Mouse (Mus musculus): ENCODE measurements around the gene Ift88.

DNA sequence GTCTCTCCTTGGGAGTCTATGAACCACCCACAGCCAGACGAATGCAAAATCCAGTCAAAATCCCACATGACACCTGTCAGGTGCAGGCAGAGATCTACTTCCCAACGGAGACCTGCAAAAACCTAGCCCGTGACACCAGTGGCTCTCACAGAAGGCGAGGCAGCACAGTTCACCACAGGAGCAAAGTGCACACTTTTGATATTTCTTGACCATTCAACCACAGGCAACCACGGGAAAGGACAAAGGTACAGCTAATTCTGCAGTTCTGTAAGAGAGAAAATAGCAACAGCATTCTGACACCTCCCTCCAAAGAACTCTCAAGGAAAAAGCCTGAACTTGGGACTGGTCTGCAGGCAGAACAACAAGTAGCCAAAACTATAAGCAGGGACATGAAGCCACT, 26.6 kb upstream of the Ift88 start:
- no peak for TF ChIP-seq POLR2A (IDR thresholded peaks at IDR 0.05; ENCODE audit: borderline replicate concordance, extremely low read depth, low read depth, low read length)
- TF ChIP-seq CTCF (IDR thresholded peaks at IDR 0.05; ENCODE audit: insufficient read depth, low read length), result no peak
